Mouse (Mus musculus): Measurements from ENCODE around the gene Fau.
A peak's percentile ranks its signal among the peaks of the same experiment; 100 is the strongest.

The Fau gene

GRCm38 (mm10) chr19:6076564-6077393, 19.1 kb downstream of the Fau start, which contains the start of gene Vps51:
Gene Vps51, minus strand, starts transcription at chr19:6077231.
- DNase-seq = peak; percentile 93

DNA sequence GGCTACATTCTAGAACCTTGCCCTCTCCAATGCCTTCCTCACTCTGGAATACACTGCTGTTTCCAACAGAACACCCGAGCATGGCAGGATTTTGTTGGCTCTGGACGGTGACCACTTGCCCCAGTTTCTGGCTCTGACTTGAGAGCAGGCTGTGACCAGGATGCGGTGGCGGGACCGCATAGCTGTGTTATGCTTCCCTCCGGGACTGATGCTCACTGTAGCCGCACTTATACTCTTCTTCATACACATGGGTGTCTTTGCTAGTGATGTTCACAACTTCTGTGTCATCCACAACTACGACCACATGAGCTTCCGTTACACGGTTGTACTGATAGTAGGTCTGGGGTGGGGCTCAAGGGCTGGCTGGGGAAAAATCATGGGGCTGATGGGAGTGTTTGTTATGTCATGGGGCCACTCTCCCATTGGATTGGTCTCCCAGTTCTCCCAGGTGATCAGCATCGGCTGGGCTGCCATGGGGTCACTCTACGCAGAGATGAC, 22.4 kb downstream of the Fau start, which contains the start of gene Tmem262:
TSS of gene Tmem262 (plus strand) at position 51 of the 498 bp plus-strand sequence.
- no peak for DNase-seq

DNA sequence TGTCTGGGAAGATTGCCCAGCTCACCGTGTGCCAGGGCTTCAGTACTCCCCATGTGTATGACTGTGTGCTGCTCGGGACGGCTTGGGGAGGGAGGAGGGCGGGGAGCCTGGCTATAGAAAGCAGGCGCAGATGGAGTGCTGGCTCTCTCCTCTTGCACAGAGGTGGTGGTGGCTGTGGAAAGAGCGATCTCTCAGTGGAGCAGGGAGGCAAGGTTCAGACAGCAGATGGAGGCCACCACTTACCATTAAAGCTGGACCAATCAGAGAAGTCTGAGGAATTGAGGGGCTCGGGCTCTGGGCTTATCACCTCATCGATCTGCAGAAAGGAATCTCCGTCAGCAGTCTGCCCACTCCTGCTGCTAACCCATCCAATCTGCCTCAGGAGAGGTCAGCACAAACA, 24.5 kb downstream of the Fau start, which contains the start of gene Gm28374:
TSS of gene Gm28374 (minus strand) at position 101 of the 400 bp plus-strand sequence.
- DNase-seq = no peak

DNA sequence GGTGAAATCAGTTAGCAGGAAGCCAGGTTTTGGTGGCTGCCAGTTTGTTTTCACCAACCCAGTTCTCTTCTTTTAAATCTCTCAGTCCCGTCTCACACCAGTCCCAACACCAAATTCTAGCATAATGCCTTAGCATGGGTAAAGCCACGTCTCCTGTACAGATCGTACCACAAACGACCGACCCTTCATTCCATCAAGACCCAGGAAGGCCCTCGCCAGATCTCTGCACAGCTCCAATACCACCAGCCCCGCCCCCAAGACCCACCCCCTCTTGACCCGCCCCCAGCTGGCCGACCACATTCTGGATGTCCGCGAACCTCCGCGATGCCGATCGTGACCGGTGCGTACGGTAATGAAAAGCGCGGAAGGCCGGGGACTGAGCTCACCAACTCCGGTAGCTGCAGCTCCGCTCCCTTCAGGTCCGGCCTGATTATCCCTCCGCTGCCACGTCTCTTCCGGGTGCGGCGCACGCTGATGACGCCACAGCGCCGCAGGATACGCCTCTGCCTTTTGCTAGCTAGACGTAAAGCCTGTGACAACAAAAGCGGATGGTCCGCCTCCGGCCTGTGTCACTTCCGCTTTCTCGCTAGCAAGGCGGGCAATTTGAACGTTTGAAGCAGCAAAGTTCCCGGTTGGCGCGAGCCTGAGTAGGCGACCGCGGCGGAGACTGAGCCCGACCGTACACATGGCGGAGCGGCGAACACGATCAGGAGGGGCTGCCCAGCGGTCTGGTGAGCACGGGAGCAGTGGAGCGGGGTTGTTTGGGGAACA, 27.0 kb downstream of the Fau start, which contains the start of the genes Zfpl1 and Cdca5:
TSS of gene Zfpl1 (minus strand) at position 479 of the 771 bp plus-strand sequence.
TSS of gene Cdca5 (plus strand) at position 506 of the 771 bp plus-strand sequence.
- DNase-seq = peak; percentile 98

- peak; percentile 62 for DNase-seq
Measured at GRCm38 (mm10) chr19:6085417-6085879, 27.8 kb downstream of the Fau start.

DNA sequence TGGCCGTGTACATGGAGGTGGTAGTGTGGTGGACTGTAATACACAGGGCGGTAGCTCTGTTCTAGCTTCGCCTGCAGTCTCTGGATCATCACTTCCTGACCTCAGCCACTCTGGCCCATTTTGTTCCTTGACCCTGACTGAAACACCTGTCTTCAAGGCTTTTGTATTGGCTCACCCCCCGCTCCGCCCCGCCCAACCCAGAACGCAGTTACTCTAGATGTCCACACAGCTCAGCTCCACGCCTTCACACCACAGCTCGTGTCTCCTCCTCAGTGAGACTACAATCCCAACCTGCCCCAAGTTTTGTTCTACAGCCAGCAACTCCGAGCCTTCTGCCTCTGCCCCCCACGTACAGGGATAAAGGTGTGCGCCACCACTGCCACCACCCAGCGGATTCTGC, 31.2 kb downstream of the Fau start:
- DNase-seq = no peak

DNA sequence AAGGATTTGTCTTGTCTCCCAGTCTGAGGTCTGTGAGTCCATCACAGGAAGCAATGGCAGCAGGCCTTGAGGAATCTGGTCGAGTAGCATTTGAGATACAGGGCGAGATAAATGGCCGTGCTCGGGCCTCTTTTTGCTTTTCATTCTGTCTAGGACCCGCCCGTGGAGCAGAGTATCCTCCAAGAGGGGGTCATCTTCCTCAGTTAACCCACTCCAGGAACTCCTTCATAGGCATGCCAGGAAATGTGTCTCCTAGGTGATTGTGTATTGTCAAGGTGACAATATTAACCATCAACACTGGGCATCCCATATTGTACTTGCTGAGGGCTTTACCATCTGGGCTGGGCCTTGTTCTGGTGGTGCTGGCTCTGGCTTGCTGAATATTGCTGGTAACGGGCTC, 36.5 kb downstream of the Fau start, which contains the start of gene AC131692.1:
TSS of gene AC131692.1 (plus strand) at position 301 of the 400 bp plus-strand sequence.
- no peak for DNase-seq

- no peak for DNase-seq
Measured at GRCm38 (mm10) chr19:6097847-6098246, 40.2 kb downstream of the Fau start.

DNA sequence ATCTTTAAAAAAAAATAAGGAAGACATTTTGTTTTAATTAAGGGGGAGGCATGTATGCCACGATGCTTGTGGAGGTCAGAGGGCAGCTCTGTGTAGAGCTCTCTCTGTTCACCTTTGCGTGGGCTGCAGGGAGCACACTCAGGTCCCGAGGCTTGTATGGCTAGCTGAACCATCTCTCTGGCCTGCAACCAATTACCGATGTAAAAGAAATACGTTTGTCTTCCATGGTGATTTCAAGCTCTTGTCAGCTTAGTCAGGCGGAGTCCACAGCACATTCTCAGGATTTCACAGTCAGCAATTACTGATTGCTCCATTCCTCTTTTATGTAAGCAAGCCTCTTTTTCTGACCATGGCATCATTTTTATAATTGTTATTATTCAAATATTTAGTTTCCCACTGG, 43.5 kb downstream of the Fau start:
- no peak for DNase-seq

DNA sequence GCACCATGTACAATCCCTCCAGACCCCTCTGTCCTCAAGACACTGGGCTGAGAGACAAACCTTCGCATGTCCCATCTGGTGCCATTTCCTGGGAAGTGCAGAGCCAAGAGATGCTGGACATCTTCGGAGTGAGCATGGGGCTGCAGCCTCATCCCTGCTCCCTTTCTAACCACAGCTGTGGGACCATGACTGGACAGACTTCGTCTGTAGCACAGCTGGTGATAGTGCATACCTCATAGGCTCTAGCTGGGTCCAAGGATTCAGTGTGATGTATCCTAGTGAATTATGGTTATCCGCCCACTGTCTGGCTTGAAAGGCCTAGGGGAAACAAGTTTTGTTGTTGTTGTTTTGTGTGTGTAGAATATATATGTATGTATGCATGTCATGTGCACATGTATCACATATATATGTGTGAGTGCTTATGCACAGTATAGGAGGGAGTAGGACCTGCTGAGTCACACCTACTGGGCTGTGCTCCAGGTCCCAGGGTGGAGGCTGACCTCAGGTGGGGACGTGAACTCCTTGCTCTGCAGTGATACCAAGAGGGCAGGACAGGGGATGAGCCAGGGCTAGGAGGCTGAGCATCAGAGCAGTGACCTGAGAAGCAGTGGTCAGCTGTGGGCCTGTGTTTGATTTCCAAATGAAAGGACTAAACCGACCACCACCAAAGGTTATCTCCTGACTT, 44.7 kb downstream of the Fau start:
- no peak for DNase-seq

DNA sequence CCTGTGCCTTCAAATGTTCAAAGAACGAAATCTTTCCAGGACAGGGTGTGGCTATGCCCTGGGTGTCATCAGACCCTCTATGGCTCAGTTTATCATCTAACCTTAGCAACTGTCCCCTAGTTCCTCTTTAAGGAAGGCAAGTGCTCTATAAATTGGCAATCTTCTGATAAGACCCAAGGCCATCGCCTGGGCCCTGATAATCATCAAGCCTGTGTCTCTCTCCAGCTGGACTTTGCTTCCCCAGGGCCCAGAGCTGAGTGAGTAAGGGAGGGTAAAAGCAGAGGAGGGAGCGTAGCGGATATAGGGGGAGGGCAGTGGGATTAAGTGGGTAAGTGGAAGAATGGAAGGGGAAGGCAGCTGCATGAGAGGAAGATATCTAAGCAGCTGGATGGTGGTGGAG, 46.8 kb downstream of the Fau start:
- no peak for DNase-seq

- no peak for DNase-seq
Measured at GRCm38 (mm10) chr19:6105586-6105985, 47.9 kb downstream of the Fau start, which contains the start of gene Naaladl1. Gene Naaladl1, plus strand, starts transcription at chr19:6105782.

Measured in kidney, adult 9 months (tissue).